Mouse (Mus musculus) heart, embryonic 13.5 days (tissue): ENCODE measurements at regions not wholly inside any gene's neighbourhood (a gene's known extent, or its start where the extent isn't known, plus 50 kb on each side); places are given as distances from the start of the nearest gene placed in this dataset.
"Not testable (repeated sequence)": the region's sequence is repeated elsewhere in the genome, so short reads cannot be mapped to it uniquely, and the experiment has no call there.

Experiments
- ATAC-seq: fragments of 200-750 bp; cut with Nextera tagmentation; 2 replicates; pipeline ENCODE4 v1.8.0; 2017; ENCODE audit warnings: moderate TSS enrichment; ENCODE audit not compliant: insufficient number of reproducible peaks, low FRiP score, low TSS enrichment; ENCODE audit errors: extremely low read depth
- H3K27ac ChIP-seq: fragments of 300-500 bp; sonication (generic); replicated peaks from 2 replicates; pipeline ENCODE4 v1.5.1; 2015; ENCODE audit warnings: moderate library complexity, mild to moderate bottlenecking, inconsistent platforms
- H3K27me3 ChIP-seq: fragments of 300-500 bp; sonication (generic); replicated peaks from 2 replicates; pipeline ENCODE4 v1.6.1; 2015; ENCODE audit warnings: mild to moderate bottlenecking, inconsistent platforms
- H3K36me3 ChIP-seq: fragments of 300-500 bp; sonication (generic); 2 replicates; pipeline ENCODE4 v1.6.1; 2015; ENCODE audit warnings: mild to moderate bottlenecking, inconsistent platforms
- H3K4me1 ChIP-seq: fragments of 300-500 bp; sonication (generic); 2 replicates; pipeline ENCODE4 v1.6.1; 2015; ENCODE audit warnings: inconsistent platforms
- H3K4me2 ChIP-seq: fragments of 300-500 bp; sonication (generic); 2 replicates; pipeline ENCODE4 v1.6.1; 2015; ENCODE audit warnings: inconsistent platforms, mild to moderate bottlenecking, moderate library complexity
- H3K4me3 ChIP-seq: fragments of 300-500 bp; sonication (generic); 2 replicates; pipeline ENCODE4 v1.5.1; 2015; ENCODE audit warnings: moderate library complexity, mild to moderate bottlenecking, inconsistent platforms
- H3K9ac ChIP-seq: fragments of 300-500 bp; sonication (generic); 2 replicates; pipeline ENCODE4 v1.6.1; 2015; ENCODE audit warnings: inconsistent platforms, mild to moderate bottlenecking, moderate library complexity
- H3K9me3 ChIP-seq: fragments of 300-500 bp; sonication (generic); 2 replicates; pipeline ENCODE4 v1.6.1; 2016; ENCODE audit warnings: inconsistent platforms
- WGBS: fragments of 180-500 bp; shearing (Covaris S2); methylation state at CpG from one replicate; pipeline ENCODE4 v1.1.7; 2015; ENCODE audit warnings: mixed read lengths; 5-methylcytosine and 5-hydroxymethylcytosine counted together

GRCm38 (mm10) chr12:18327136-18327535, 187.2 kb upstream of the 5730507C01Rik start:
- H3K27me3 ChIP-seq, H3K36me3 ChIP-seq, ATAC-seq, H3K4me3 ChIP-seq, H3K27ac ChIP-seq, H3K4me2 ChIP-seq, H3K9ac ChIP-seq, H3K4me1 ChIP-seq: not testable (repeated sequence)
- H3K9me3 ChIP-seq, result peaks cover 58% of the 10 kb centered on the region
- 60% methylated on average over 2 of the region's 2 CpGs for WGBS

- H3K4me1 ChIP-seq, H3K36me3 ChIP-seq, H3K4me3 ChIP-seq, H3K9ac ChIP-seq, H3K27ac ChIP-seq, H3K4me2 ChIP-seq, H3K27me3 ChIP-seq, ATAC-seq: not testable (repeated sequence)
- WGBS, result 35% methylated on average over 1 of the region's 1 CpGs
- H3K9me3 ChIP-seq, result peaks cover 28% of the 10 kb centered on the region
These were observed 167.6 kb upstream of the 5730507C01Rik start for GRCm38 (mm10) chr12:18346692-18347091.

GRCm38 (mm10) chr12:18347122-18347521, 167.2 kb upstream of the 5730507C01Rik start:
- not testable (repeated sequence) for H3K9ac ChIP-seq, ATAC-seq, H3K27me3 ChIP-seq, H3K27ac ChIP-seq, H3K4me3 ChIP-seq, H3K36me3 ChIP-seq, H3K4me1 ChIP-seq, H3K4me2 ChIP-seq
- peaks cover 28% of the 10 kb centered on the region for H3K9me3 ChIP-seq
- no CpG with 5 or more reads among the region's 1 CpGs for WGBS

- Histone ChIP-seq H3K4me2 (no peak overlapping the region), H3K36me3 (no peaks in the 10 kb centered on the region), H3K4me3 (no peak overlapping the region), H3K9me3 (peaks cover 53% of the 10 kb centered on the region), H3K27ac (no peak overlapping the region), H3K27me3 (peaks cover 8% of the 10 kb centered on the region; the same call in 1 of the 2 replicates), H3K9ac (no peak overlapping the region), H3K4me1 (no peaks in the 10 kb centered on the region)
- WGBS, result 4% methylated on average over 37 of the region's 41 CpGs
- ATAC-seq, result peak; percentile 42; the same call in 1 of the 2 replicates
These were observed 127.1 kb upstream of the 5730507C01Rik start for GRCm38 (mm10) chr12:18387257-18387656.

GRCm38 (mm10) chr12:18387821-18388220, 126.5 kb upstream of the 5730507C01Rik start:
- no peak overlapping the region for H3K4me2 ChIP-seq
- H3K4me3 ChIP-seq, result no peak overlapping the region
- peaks cover 54% of the 10 kb centered on the region for H3K9me3 ChIP-seq
- H3K9ac ChIP-seq, result no peak overlapping the region
- no peaks in the 10 kb centered on the region for H3K4me1 ChIP-seq
- H3K36me3 ChIP-seq, result no peaks in the 10 kb centered on the region
- H3K27me3 ChIP-seq, result peaks cover 8% of the 10 kb centered on the region; the same call in 1 of the 2 replicates
- WGBS, result 15% methylated on average over 28 of the region's 28 CpGs
- no peak for ATAC-seq
- H3K27ac ChIP-seq, result no peak overlapping the region
